ENCODE assay signal across 30 mouse cellular contexts in genomic region chr2:6020570-6020969, GRCm38 (mm10).
"Had no signal": no experiment of that assay in that cellular context is flagged by ENCODE, and none has a peak within 500 bp of the region (broad histone marks: within the 10 kb centered on the region; RNA-seq: fewer than 3 reads in every experiment).

No protein-coding gene starts in this region.

- H3K9ac ChIP-seq: heart, embryonic 12.5 days; heart, embryonic 13.5 days; heart, embryonic 15.5 days; hindbrain, embryonic 12.5 days; hindbrain, embryonic 13.5 days; hindbrain, embryonic 14.5 days; hindbrain, embryonic 15.5 days; intestine, embryonic 15.5 days; kidney, embryonic 15.5 days had no signal

- H3K27me3 ChIP-seq: heart, embryonic 12.5 days; heart, embryonic 13.5 days; heart, embryonic 15.5 days; hindbrain, embryonic 12.5 days; hindbrain, embryonic 13.5 days; hindbrain, embryonic 15.5 days; intestine, embryonic 15.5 days; kidney, embryonic 15.5 days had no signal

- H3K27ac ChIP-seq: heart, embryonic 13.5 days; heart, embryonic 15.5 days; hindbrain, embryonic 10.5 days; hindbrain, embryonic 12.5 days; hindbrain, embryonic 13.5 days; hindbrain, embryonic 14.5 days; hindbrain, embryonic 15.5 days; hindbrain, postnatal 0 days; intestine, embryonic 15.5 days; kidney, embryonic 15.5 days; kidney, postnatal 0 days; layer of hippocampus, adult 2 months; left cerebral cortex, adult 2 months had no signal

- DNase-seq: heart, postnatal 10 days; heart, postnatal 14 days; heart, postnatal 36 days; heart, postnatal 4 days; kidney, adult 11 months; kidney, adult 18-20 months; kidney, adult 2 months; kidney, adult 8-10 months; kidney, adult 9 months; kidney, postnatal 10 days; kidney, postnatal 14 days; kidney, postnatal 25 days; kidney, postnatal 36 days; kidney, postnatal 4 days; layer of hippocampus, adult 9-11 months; layer of hippocampus, postnatal 36 days had no signal

- H3K4me1 ChIP-seq: heart, embryonic 12.5 days; heart, embryonic 13.5 days; heart, embryonic 15.5 days; hindbrain, embryonic 10.5 days; hindbrain, embryonic 12.5 days; hindbrain, embryonic 13.5 days; hindbrain, embryonic 15.5 days; intestine, embryonic 15.5 days; kidney, embryonic 15.5 days had no signal

- H3K9me3 ChIP-seq: heart, embryonic 12.5 days; heart, embryonic 13.5 days; heart, embryonic 15.5 days; hindbrain, embryonic 10.5 days; hindbrain, embryonic 12.5 days; hindbrain, embryonic 13.5 days; hindbrain, embryonic 15.5 days; intestine, embryonic 15.5 days; kidney, embryonic 15.5 days had no signal

- H3K4me3 ChIP-seq: heart, embryonic 12.5 days; heart, embryonic 13.5 days; heart, embryonic 15.5 days; hindbrain, embryonic 10.5 days; hindbrain, embryonic 12.5 days; hindbrain, embryonic 13.5 days; hindbrain, embryonic 15.5 days; intestine, embryonic 15.5 days; kidney, embryonic 15.5 days; layer of hippocampus, adult 2 months; left cerebral cortex, adult 2 months had no signal
